Mouse (Mus musculus) forebrain, embryonic 14.5 days (tissue): ENCODE results near the gene Zfp92. TPM values are rescaled to one million over a fixed set of nuclear protein-coding genes. Genes with fewer than 3 reads are reported as not detected.

Experiments used
- ATAC-seq: fragments of 200-750 bp; cut with Nextera tagmentation; 2 replicates; pipeline ENCODE4 v1.8.0; 2017; ENCODE audit warnings: mild to moderate bottlenecking, moderate library complexity
- DNase-seq: peaks from one replicate; pipeline ENCODE4 v3.0.0-alpha.2; 2015; ENCODE audit warnings: low spot score
- H3K27ac ChIP-seq: fragments of 300-500 bp; sonication (generic); 2 replicates; pipeline ENCODE4 v1.5.1; 2014; ENCODE audit warnings: low read depth, mild to moderate bottlenecking, control low read depth, low read length, moderate library complexity
- H3K27me3 ChIP-seq: fragments of 300-500 bp; sonication (generic); replicated peaks from 2 replicates; pipeline ENCODE4 v1.6.1; 2014; ENCODE audit warnings: low read length, control low read depth, mixed read lengths; ENCODE audit not compliant: control insufficient read depth, insufficient read depth
- H3K36me3 ChIP-seq: fragments of 300-500 bp; sonication (generic); 2 replicates; pipeline ENCODE4 v1.6.1; 2014; ENCODE audit warnings: low read length, control low read depth; ENCODE audit not compliant: control insufficient read depth, insufficient read depth
- H3K4me1 ChIP-seq: fragments of 300-500 bp; sonication (generic); 2 replicates; pipeline ENCODE4 v1.6.1; 2014; ENCODE audit warnings: antibody characterized with exemption, low read length, control low read depth; ENCODE audit not compliant: control insufficient read depth, insufficient read depth
- H3K4me2 ChIP-seq: fragments of 300-500 bp; sonication (generic); 2 replicates; pipeline ENCODE4 v1.6.1; 2014; ENCODE audit warnings: mild to moderate bottlenecking, control low read depth, low read length
- H3K4me3 ChIP-seq: fragments of 300-500 bp; sonication (generic); 2 replicates; pipeline ENCODE4 v1.5.1; 2014; ENCODE audit warnings: low read depth, low read length, control low read depth
- H3K9ac ChIP-seq: fragments of 300-500 bp; sonication (generic); 2 replicates; pipeline ENCODE4 v1.6.1; 2014; ENCODE audit warnings: mild to moderate bottlenecking, low read length, control low read depth, moderate library complexity
- H3K9me3 ChIP-seq: fragments of 300-500 bp; sonication (generic); replicated peaks from 2 replicates; pipeline ENCODE4 v1.6.1; 2016; ENCODE audit warnings: low read length, control low read depth, mixed read lengths; ENCODE audit not compliant: control insufficient read depth
- WGBS: fragments of 180-500 bp; shearing (Covaris S2); extraction: QIAGEN DNeasy Blood & Tissue Kit; methylation state at CpG from one replicate; pipeline ENCODE4 v1.1.7; 2014; 5-methylcytosine and 5-hydroxymethylcytosine counted together
- polyA plus RNA-seq: library from polyadenylated mRNA; unstranded; fragments of >200 nt; fragmentation: Nextera tagmentation; extraction: Ambion mirVana; gene quantifications from 2 replicates; pipeline ENCODE4 v1.2.1, GENCODE M21; 2014

Zfp92 gene
- polyA plus RNA-seq, 1 experiment from 2014 or later = 0.39 TPM

DNA sequence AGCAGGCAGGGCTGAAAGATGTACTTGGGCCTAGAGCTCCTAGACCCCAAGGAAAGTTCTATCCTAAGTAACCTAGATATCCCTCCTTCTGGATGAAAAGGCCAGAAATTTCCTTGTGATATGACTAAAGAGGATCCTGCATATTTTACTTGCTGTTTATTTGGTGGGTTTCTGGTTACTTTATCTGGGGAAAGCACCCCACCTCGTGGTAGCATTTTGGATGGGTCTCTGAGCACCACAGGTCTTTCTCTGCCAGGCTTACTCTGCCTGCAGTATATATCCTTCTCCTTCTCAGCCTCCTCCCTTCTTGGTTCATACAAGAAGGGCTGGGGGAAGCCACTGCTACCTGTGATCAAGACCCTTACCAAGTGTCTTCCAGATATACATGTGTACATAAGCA is 1.9 kb downstream of the Zfp92 start:
- Histone ChIP-seq H3K27me3 (no peaks in the 10 kb centered on the region), H3K36me3 (no peaks in the 10 kb centered on the region), H3K9me3 (no peaks in the 10 kb centered on the region), H3K4me2 (no peak overlapping the region), H3K4me3 (no peak overlapping the region), H3K27ac (no peak overlapping the region), H3K4me1 (no peaks in the 10 kb centered on the region), H3K9ac (no peak overlapping the region)
- peak; percentile 8 for DNase-seq
- WGBS = 32% methylated on average over 1 of the region's 1 CpGs
- no peak for ATAC-seq

- Histone ChIP-seq H3K36me3 (no peaks in the 10 kb centered on the region), H3K27me3 (no peaks in the 10 kb centered on the region), H3K9me3 (no peaks in the 10 kb centered on the region), H3K9ac (no peak overlapping the region), H3K4me2 (no peak overlapping the region), H3K4me3 (no peak overlapping the region), H3K27ac (no peak overlapping the region), H3K4me1 (no peaks in the 10 kb centered on the region)
- DNase-seq (peak; percentile 20), ATAC-seq (no peak)
- WGBS = 85% methylated on average over 2 of the region's 2 CpGs
Observed at GRCm38 (mm10) chrX:73430036-73430435, 19.1 kb downstream of the Zfp92 start.

DNA sequence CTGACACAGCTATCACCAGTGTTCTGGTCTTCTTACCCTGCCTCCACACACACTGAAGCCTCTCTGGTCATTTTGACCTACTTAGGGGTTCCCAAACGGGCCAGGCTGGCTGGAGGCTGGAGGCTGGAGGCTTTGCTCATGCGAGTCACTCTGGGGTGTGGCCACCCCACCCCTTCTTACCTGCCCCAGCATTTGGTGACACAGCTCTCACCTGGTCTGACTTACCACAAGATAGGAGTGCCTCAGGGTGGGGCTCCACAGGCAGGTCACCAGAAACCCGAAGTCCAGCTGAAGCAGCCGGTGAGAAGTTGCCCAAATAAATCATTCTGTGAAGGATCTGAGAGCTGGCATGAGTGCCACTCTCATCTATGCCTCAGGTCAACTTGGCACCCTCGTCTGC is 22.0 kb downstream of the Zfp92 start:
- Histone ChIP-seq H3K4me3 (no peak overlapping the region), H3K9me3 (no peaks in the 10 kb centered on the region), H3K4me2 (no peak overlapping the region), H3K27me3 (no peaks in the 10 kb centered on the region), H3K9ac (no peak overlapping the region), H3K27ac (no peak overlapping the region), H3K36me3 (peaks cover 9% of the 10 kb centered on the region; the same call in 1 of the 2 replicates), H3K4me1 (no peaks in the 10 kb centered on the region)
- DNase-seq (no peak), ATAC-seq (no peak)
- WGBS = 72% methylated on average over 5 of the region's 5 CpGs

DNA sequence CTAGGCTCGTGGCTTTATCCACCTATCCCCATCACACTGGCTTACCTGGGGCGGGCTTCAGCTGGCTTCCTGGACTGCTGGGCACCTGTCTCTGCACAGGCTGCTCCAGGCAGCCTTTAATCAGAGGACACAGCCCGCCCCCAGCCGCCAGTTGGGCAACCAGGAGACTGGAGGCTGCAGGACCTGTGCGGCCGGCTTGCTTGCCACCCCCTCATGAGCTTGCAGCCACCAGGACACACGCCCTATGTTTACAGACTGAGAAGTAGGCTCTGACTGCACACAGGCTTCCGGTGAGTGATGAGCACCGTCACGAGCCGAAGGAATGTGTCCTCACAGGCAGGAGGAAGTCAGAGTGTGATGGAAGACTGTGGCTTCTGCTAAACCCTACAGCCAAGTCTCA is 24.4 kb downstream of the Zfp92 start, which contains the start of gene Trex2:
TSS of gene Trex2 (minus strand) at position 93 of the 400 bp plus-strand sequence.
- ATAC-seq (no peak), DNase-seq (no peak)
- Histone ChIP-seq H3K9me3 (no peaks in the 10 kb centered on the region), H3K9ac (no peak within 1 kb of the TSS), H3K4me3 (no peak within 1 kb of the TSS), H3K27me3 (no peaks in the 10 kb centered on the region), H3K4me2 (no peak within 1 kb of the TSS), H3K27ac (no peak within 1 kb of the TSS), H3K36me3 (peaks cover 9% of the 10 kb centered on the region; the same call in 1 of the 2 replicates), H3K4me1 (no peaks in the 10 kb centered on the region)
- WGBS = 78% methylated on average over 11 of the region's 11 CpGs

DNA sequence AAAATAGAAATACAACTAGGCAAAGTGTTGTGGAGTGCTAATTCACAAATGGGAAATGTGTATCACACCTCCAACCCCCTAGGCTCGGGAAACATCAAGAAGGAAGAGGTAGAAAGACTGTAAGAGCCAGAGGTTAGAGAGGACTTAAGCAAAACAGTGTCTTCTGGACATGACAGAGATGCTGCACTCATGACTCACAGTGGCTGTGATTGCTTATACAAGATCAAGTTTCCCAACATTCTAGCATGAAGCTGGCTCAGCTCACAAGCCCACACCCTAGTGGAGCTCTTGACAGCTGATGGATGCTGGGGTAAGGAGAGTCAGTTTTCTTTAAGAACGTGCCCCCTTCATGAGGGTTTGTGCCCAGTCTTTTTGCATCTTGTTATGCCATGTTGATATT is 30.5 kb downstream of the Zfp92 start:
- Histone ChIP-seq H3K27me3 (no peaks in the 10 kb centered on the region), H3K4me3 (no peak overlapping the region), H3K4me1 (no peaks in the 10 kb centered on the region), H3K9ac (no peak overlapping the region), H3K4me2 (no peak overlapping the region), H3K27ac (no peak overlapping the region), H3K9me3 (no peaks in the 10 kb centered on the region), H3K36me3 (peaks cover 15% of the 10 kb centered on the region; the same call in 1 of the 2 replicates)
- no peak for ATAC-seq
- DNase-seq = no peak
- WGBS = 74% methylated on average over 2 of the region's 2 CpGs

DNA sequence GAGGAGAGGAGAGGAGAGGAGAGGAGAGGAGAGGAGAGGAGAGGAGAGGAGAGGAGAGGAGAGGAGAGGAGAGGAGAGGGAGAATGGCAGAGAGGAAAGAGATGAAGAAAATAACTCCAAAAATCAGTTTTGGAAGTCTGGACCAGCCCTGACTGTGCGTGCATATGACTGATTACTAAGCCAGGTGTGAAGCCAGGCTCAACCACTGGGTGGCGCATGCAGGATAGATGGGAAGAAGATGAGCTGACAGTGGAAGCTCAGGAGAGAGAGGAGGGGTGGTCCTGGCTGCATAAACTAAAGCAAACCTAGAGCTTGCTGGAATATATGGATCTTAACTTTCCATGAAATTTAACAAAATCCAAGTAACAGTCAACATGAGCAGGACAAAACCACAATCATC is 41.1 kb downstream of the Zfp92 start:
- H3K27ac ChIP-seq = no peak overlapping the region
- no peaks in the 10 kb centered on the region for H3K4me1 ChIP-seq
- no peak overlapping the region for H3K9ac ChIP-seq
- 29% methylated on average over 2 of the region's 2 CpGs for WGBS
- no peaks in the 10 kb centered on the region for H3K27me3 ChIP-seq
- DNase-seq = peak; percentile 62
- no peak overlapping the region for H3K4me3 ChIP-seq
- ATAC-seq = peak; percentile 54; the same call in 1 of the 2 replicates
- H3K36me3 ChIP-seq = 0 out of 2 replicates have a peak, but pooled peaks cover 11% of the 10 kb centered on the region
- H3K9me3 ChIP-seq = no peaks in the 10 kb centered on the region
- H3K4me2 ChIP-seq = no peak overlapping the region

DNA sequence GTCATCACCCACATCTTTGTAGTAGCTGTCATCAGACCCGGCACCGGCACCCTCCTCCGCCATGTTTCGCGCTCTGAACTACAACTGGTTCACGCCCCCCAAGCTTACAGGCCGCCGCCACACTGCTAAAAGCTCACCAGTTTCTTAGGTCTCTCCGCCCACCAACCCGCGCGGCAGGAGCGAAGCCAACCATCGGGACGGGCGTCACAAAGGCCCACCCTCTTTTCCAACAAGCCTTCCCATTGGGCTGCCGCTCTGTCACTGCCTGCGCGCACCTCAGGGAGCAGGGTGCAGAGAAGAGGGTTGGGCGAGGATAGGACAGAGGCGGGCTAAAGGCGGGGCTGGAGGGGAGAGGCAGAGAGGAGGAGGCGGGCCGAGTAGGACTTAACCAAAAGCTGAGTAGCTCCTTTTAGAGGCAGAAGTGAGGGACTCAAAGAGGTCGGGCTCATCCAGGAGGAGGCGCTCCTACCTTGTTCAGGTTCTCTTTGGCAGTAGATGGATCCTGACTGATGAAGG is 48.0 kb downstream of the Zfp92 start, which contains the start of gene Haus7:
TSS of gene Haus7 (minus strand) at position 168 of the 516 bp plus-strand sequence.
- peak; percentile 100 for ATAC-seq
- no peaks in the 10 kb centered on the region for H3K27me3 ChIP-seq
- WGBS = 26% methylated on average over 26 of the region's 26 CpGs
- H3K4me2 ChIP-seq = peak within 1 kb of the TSS; percentile 52
- H3K27ac ChIP-seq = no peak within 1 kb of the TSS
- peak; percentile 95 for DNase-seq
- H3K36me3 ChIP-seq = 0 out of 2 replicates have a peak, but pooled peaks cover 3% of the 10 kb centered on the region
- H3K4me3 ChIP-seq = peak within 1 kb of the TSS; percentile 50
- no peaks in the 10 kb centered on the region; the same call in 1 of the 2 replicates for H3K4me1 ChIP-seq
- H3K9ac ChIP-seq = peak within 1 kb of the TSS; percentile 59
- H3K9me3 ChIP-seq = no peaks in the 10 kb centered on the region

DNA sequence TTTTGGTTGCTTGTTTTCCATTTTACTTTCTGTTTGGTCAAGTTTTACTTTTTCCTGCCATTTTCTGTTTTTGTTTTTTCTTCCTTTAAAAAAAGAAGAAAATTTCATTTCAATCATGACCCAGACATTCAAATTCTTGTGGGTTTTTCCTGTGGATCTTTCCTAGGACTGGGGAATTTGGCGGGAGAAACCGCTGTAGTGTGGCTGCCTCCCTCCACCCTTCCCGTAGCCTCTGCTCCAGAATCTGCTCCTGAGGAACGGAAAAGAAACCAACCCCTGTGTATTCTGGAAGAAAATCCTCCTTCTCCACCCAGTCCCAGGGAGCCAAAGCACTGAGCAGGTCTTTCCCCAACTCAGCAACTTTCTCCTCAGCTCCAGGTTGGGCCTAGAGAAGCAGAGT is 49.9 kb downstream of the Zfp92 start:
- DNase-seq = no peak
- WGBS = 82% methylated on average over 4 of the region's 4 CpGs

GRCm38 (mm10) chrX:73465483-73466186 is 54.7 kb downstream of the Zfp92 start:
- DNase-seq (no peak), ATAC-seq (no peak)
- H3K9ac ChIP-seq = no peak overlapping the region

More for the DNA sequence above, 49.9 kb downstream of the Zfp92 start:
- Histone ChIP-seq H3K4me1 (no peaks in the 10 kb centered on the region; the same call in 1 of the 2 replicates), H3K4me2 (no peak overlapping the region), H3K36me3 (no peaks in the 10 kb centered on the region), H3K27me3 (no peaks in the 10 kb centered on the region), H3K4me3 (no peak overlapping the region), H3K9me3 (no peaks in the 10 kb centered on the region), H3K9ac (no peak overlapping the region), H3K27ac (no peak overlapping the region)
- ATAC-seq = no peak

More at GRCm38 (mm10) chrX:73465483-73466186, 54.7 kb downstream of the Zfp92 start:
- Histone ChIP-seq H3K27me3 (no peaks in the 10 kb centered on the region), H3K27ac (no peak overlapping the region), H3K4me3 (no peak overlapping the region), H3K9me3 (no peaks in the 10 kb centered on the region), H3K4me2 (no peak overlapping the region), H3K4me1 (no peaks in the 10 kb centered on the region), H3K36me3 (no peaks in the 10 kb centered on the region)
- WGBS = 70% methylated on average over 9 of the region's 9 CpGs
